Mouse (Mus musculus): ENCODE measurements around the gene Slc25a21.

GRCm38 (mm10) chr12:56698191-56698980 lies 498.9 kb downstream of the Slc25a21 start:
- TF ChIP-seq MAFK (IDR thresholded peaks at IDR 0.05; ENCODE audit: insufficient read depth, low read depth, low read length): no peak
- no peak for TF ChIP-seq HCFC1 (IDR thresholded peaks at IDR 0.05; ENCODE audit: borderline replicate concordance, insufficient read depth, low read length)
- no peak for TF ChIP-seq ZC3H11A (IDR thresholded peaks at IDR 0.05; ENCODE audit: borderline replicate concordance, low read depth, low read length)
- TF ChIP-seq CHD2 (IDR thresholded peaks at IDR 0.05; ENCODE audit: low read depth, low read length): no peak
- no peak for TF ChIP-seq ZNF384 (IDR thresholded peaks at IDR 0.05; ENCODE audit: low read depth, low read length)
